Mouse (Mus musculus): ENCODE measurements around the gene Evl.
A peak's percentile ranks its signal among the peaks of the same experiment; 100 is the strongest.

The Evl gene

GRCm38 (mm10) chr12:108590131-108590530 lies 35.6 kb downstream of the Evl start:
- DNase-seq (ENCODE audit: low spot score in 2 of 2) = no peak

- no peak for DNase-seq (ENCODE audit: low spot score in 2 of 2)
Measured at GRCm38 (mm10) chr12:108591586-108591985, 37.1 kb downstream of the Evl start.

- no peak for DNase-seq (ENCODE audit: low spot score in 2 of 2)
Measured at GRCm38 (mm10) chr12:108592866-108593265, 38.3 kb downstream of the Evl start.

GRCm38 (mm10) chr12:108600864-108601263 lies 46.3 kb downstream of the Evl start:
- no peak for DNase-seq (ENCODE audit: low spot score in 2 of 2)

DNA sequence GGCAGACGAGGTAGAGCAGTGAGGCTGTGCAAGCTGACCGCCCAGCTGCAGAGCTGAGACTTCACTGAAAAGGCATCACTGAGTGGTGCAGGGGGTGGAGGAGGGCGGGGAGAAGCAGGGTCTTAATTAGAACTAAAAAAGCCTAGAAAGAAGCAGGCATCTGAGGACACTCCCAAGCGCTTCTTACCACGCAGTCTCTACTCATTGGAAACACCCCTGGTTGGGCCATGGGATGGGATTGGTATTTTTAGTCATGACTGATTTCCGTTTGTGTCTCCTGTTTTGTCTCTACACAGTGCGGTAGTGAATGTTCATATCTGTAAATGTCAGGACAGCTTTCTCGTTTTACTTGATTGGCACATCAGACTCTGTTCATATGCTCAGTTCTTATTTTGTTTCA lies 46.8 kb downstream of the Evl start:
- DNase-seq (ENCODE audit: low spot score in 2 of 2) = no peak

DNA sequence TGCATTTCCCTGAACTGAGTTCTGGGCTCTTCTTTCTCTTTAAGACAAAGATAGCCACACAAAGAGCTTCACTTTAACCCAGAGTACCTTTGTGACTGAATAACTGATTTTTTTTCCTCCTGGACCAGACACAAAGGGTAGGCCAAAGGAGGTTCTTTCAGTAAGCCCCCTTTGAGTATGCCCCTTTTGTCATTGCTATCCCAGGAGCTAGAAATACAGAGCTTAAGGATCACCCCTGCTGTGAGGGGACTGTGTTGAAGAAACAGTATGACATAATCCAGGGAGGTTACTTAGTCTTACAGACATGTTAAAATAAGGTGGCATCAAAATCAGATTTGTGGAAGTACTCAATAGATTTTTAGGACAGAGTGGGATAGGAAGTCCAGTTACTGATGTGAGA lies 50.0 kb downstream of the Evl start:
- DNase-seq (ENCODE audit: low spot score in 2 of 2) = no peak

DNA sequence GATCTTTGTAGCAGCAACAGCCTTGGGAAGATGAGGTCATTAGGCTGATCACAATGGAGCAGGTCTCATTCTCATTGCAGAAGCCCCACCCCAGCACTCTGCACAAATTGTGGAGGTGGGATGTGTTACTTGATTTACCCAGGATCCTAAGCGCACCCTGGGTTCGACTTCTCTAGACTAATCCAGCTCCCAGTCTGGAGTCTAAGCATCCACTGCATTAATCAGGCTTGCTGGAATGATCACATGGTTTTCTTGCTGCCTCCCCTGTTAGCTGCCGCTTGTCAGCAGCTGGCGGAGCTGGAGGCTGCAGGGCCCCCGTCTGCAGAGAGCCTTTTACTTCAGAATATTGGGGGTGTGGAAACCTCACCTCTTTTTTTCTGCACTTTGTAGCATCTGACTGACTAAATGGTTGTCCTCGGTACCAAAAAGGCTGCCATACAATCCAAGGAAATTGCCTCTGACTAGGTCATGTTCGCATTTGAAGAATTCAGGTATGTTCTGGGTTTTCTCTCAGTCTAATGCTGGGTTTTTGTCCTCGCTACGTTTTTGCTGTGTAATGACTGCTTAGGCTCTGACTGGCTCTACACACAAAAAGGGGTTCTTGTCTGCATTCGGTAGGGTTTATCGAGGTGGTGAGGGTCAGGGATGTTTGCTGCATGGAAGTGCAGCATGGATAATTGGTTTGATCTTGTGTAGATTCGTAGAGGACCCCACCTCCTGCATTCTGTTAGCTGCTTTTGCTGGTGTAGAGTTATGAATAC lies 51.2 kb downstream of the Evl start:
- DNase-seq (ENCODE audit: low spot score in 2 of 2) = no peak

DNA sequence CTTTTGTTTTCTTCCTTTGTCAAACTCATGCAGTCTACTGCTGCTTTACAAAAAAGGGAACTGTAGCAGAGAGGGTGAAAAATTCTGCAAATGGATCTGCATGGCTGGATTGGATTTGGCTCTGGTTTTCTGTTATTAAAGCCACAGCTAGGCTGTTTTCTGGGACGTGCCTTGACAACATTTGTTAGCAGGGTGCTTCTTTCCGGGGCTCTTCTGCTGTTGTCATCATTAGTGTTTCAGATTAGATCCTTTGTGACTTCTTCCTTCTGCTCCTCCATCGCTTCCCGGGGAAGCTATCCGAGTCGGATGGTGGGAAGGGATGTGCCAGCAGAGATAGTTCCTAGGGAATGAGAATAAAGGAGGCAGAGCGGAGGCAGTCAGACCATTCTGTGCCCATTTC lies 51.8 kb downstream of the Evl start:
- no peak for DNase-seq (ENCODE audit: low spot score in 2 of 2)

DNA sequence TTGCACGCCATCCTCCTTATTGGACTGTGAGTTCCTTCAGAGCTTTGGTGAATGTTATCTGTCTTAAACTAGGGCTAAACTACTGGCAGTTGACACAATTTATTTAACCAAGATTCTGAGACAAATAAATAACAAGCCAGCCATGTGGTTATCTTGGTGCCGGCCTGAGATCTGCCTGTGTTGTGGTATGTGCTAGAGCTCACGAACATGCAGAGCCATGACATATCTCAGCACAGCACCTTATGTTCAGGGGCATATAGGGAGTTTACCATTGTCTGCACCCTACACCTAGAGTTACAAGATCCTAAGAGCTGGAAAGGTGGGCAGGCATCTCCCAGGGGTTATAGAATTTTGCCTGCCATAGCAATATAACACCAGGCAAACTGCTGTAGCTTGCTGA lies 54.9 kb downstream of the Evl start:
- no peak for DNase-seq (ENCODE audit: low spot score in 2 of 2)

GRCm38 (mm10) chr12:108610255-108610654 lies 55.7 kb downstream of the Evl start:
- DNase-seq (ENCODE audit: low spot score in 2 of 2) = no peak

DNA sequence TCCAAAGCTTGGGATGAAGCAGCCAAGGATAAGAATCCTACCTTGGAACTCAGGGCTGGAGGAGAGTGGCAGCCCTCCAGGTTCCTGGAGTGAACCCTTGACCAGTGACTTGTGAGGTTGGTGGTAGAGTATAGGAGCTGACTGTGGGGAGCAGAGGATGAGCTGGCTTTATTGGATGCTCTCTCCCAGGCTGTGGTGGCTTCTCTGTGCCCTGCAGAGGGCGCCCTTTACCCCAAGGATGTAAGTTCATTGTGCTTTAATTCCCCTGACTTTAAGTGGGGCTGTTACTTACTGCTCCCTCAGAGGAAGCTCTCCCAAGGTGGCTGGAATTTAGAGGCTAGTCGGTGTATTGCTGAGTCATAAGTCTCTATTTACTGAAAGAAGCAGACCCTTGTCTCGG lies 58.6 kb downstream of the Evl start:
- peak; percentile 72 to 83 for DNase-seq (ENCODE audit: low spot score in 2 of 2)

DNA sequence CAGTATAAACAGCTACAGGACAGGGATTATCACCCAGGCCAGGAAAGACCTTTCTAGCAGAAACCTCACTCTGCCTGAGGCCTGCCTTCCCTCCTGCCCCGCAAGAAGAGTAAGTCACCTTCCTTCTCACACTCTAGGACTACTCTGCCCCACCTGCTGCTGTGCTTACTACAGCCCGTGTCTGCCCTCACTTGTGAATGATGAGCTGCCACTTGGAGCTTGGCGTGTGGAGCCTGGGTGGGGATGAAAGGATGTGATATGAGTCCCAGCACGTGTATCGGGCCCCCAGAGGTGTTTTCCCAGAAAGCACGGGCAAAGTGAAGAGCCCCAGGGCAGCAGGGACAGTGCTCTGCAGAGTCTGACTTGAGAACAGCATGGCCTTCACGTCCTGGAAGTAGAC lies 63.0 kb downstream of the Evl start:
- no peak for DNase-seq (ENCODE audit: low spot score in 2 of 2)

DNA sequence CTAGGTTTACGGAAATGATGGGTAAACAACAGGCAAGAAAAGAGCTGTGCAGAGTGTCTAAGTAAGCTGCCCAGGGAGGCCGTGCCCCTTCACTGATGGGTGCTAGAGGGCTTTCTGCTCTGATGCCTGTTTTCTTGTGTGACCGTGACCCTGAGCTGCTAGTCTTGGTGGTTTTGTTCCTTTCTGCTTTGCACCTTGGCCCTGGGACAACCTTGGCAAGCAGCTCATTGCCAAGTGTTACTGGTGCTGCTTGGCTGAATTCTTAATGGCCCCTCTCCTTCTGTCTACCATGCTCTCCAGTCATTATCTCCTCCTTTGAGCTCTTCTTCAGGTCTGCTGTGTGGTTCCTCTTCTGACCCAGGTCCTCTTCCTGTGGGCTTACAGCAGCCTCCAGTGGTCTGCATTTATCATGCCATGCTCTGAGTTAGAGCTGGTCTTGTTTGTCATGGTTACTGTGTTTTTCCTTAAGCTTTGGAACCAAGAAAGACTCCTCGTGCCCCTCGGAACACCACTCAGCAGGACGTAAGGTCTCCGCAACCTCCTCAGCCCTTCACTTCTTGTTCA lies 65.4 kb downstream of the Evl start:
- no peak for DNase-seq (ENCODE audit: low spot score in 2 of 2)

DNA sequence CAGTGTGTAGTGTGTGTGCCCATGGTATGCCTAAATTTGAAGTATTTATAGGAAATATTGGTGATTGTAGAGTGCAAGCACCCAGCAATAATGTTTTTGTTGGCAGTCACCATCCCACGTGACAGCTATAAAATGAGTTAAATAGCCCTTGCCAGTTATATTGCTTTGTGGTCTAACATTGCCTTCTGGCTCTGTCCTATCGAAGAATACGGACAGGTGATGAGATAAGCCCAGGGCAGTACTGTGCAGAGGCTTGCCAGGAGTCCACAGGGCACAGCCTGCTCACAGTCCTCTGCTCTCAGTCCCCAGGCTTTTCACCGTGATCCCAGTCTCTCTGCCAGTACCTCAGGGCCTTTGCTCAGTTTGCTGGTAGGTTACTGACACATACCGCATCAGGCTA lies 67.9 kb downstream of the Evl start:
- DNase-seq (ENCODE audit: low spot score in 2 of 2) = no peak

- peak in 1 of 2 experiments; percentile 24 for DNase-seq (ENCODE audit: low spot score in 2 of 2)
Measured at GRCm38 (mm10) chr12:108629556-108629955, 75.0 kb downstream of the Evl start.

GRCm38 (mm10) chr12:108630741-108631688 lies 76.5 kb downstream of the Evl start:
- peak; percentile 56 to 59 for DNase-seq (ENCODE audit: low spot score in 2 of 2)

- DNase-seq (ENCODE audit: low spot score in 2 of 2) = no peak
Measured at GRCm38 (mm10) chr12:108632501-108632900, 78.0 kb downstream of the Evl start.

GRCm38 (mm10) chr12:108634031-108634430 lies 79.5 kb downstream of the Evl start:
- DNase-seq (ENCODE audit: low spot score in 2 of 2) = peak in 1 of 2 experiments; percentile 34

DNA sequence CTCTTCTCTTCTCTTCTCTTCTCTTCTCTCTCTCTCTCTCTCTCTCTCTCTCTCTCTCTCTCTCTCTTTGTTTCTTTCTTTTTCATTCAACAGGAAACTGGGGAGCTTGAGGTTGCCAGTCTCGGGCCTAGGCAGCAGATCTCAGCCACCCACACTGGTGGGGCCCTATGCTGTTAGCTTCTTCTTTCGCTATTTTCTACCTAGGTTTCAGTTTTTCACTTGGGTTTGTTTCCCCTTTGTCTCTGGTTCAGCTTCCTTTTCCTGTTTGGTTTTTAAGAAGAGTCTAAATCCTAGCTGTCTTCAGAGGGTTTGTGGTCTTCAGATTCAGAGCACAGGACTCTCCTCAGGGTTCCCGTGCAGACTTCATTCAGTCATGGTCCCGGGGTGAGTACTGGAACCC lies 81.0 kb downstream of the Evl start:
- peak; percentile 47 to 55 for DNase-seq (ENCODE audit: low spot score in 2 of 2)

DNA sequence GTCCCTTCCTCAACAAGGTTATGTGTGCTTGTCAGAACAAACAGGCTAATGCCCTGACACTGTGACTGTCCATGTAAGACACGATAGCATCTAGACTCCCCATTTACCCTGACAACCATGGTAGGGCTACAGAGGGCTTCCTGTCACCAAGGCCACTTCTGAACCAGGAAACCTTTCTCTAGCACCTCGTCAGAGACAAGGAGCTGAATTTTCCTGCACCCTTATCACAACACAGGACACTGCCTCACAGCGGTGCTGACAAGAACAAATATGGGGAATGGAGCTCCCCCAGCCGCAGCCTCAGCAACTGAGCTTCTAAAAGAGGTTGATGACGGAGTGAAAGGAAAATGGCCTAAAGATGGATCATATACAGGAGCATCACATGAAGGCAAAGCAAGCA lies 82.9 kb downstream of the Evl start:
- DNase-seq (ENCODE audit: low spot score in 2 of 2) = no peak

GRCm38 (mm10) chr12:108639126-108639525 lies 84.6 kb downstream of the Evl start:
- no peak for DNase-seq (ENCODE audit: low spot score in 2 of 2)

DNA sequence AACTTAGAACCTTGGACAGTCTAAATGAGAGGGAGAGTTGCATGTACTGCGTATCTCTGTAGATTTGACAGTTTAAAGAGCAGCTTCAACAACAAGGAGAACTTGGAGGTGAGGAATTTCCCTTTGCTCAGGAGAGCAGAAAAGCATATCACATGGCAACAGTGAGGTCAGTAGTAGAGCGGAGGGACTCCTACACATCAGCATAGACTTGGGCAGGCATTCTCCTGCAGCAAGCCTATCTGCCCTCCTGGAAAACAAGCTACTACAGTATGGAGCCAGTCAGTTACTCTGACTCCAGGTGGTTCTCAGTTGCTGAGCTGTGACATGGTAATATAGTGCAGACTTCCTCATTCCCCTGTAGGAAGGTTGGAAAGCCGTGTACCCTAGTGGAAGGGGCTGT lies 87.5 kb downstream of the Evl start:
- no peak for DNase-seq (ENCODE audit: low spot score in 2 of 2)

DNA sequence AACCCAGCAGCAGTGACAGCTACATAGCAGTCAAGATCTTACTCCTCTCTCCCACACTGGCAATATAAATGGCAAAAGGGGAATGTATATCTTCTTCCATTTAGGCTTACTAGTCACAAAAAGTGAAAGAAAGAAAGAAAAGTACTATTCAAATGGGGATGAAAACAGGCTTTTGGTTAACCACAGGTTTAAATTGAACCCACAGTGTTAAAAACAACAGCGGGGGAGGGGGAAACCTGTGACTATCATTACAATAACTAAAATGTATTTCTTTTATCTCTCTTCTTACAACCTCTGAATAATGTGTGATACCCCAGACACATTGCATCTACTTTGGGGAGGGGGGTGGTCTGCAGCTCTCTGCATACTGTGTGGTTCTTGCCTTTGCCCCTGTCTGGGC lies 91.7 kb downstream of the Evl start:
- peak; percentile 37 to 53 for DNase-seq (ENCODE audit: low spot score in 2 of 2)
